Mouse (Mus musculus) cerebellum, adult 2 months (tissue): ENCODE measurements around the gene Omd.

Experiments used
- CTCF ChIP-seq: fragments of 200-500 bp; IDR thresholded peaks from 2 replicates; pipeline ENCODE4 v1.5.1; 2011; ENCODE audit warnings: low read depth, mild to moderate bottlenecking, control low read depth, low read length, moderate library complexity, borderline replicate concordance; ENCODE audit not compliant: insufficient read depth
- POLR2A ChIP-seq: fragments of 200-500 bp; IDR thresholded peaks from 2 replicates; pipeline ENCODE4 v1.6.1; 2011; ENCODE audit warnings: low read length, control low read depth, borderline replicate concordance; ENCODE audit not compliant: insufficient read depth

GRCm38 (mm10) chr13:49628167-49628566, 45.9 kb downstream of the Omd start:
- no peak for TF ChIP-seq CTCF
- no peak for TF ChIP-seq POLR2A
